Mouse (Mus musculus): ENCODE measurements at regions not wholly inside any gene's neighbourhood (a gene's known extent, or its start where the extent isn't known, plus 50 kb on each side); places are given as distances from the start of the nearest gene placed in this dataset.
A peak's percentile ranks its signal among the peaks of the same experiment; 100 is the strongest.

DNA sequence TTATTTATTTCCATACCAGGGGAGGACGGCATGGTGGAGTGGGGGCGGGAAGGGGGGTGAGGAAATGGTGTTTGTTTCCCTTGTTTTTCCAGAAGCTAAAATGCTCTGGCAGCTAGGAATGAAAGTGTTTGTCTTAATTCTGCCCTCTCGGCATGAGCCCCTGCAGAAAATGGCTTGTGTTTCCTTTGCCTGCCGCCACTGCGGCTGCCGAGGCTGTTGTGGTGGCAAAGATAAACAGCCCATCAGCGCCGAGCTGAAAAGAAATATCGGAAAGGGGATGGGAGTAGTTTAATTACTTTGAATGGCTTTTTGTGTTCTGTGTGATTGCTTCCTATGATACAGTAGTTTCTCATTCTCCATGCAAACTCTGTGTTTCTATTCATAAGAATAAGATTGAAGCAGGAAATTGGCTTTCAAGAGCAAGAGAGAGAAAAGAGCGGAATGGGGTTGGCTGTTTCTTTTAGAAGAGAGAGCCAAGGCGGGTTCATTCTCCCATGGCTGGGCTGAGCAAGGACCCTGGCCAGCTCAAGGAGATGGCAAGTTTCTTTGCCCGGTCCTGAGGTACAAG is 2512.2 kb upstream of the 5930422O12Rik start:
- Histone ChIP-seq H3K9ac (ENCODE audit: low read depth, low read length) (no peak overlapping the region), H3K4me1 (ENCODE audit: control insufficient read depth, insufficient read depth, low read length) (no peaks in the 10 kb centered on the region), H3K79me2 (ENCODE audit: control insufficient read depth, insufficient read depth, low read length) (no peaks in the 10 kb centered on the region), H3K27ac (replicated peaks; ENCODE audit: insufficient read depth, low read depth, low read length) (no peak overlapping the region), H3K4me3 (ENCODE audit: insufficient read depth, low read depth, low read length) (no peak overlapping the region), H3K27me3 (ENCODE audit: control insufficient read depth, insufficient read depth, low read length) (0 out of 2 replicates have a peak, but pooled peaks cover 3% of the 10 kb centered on the region), H3K36me3 (ENCODE audit: control insufficient read depth, insufficient read depth, low read length) (no peaks in the 10 kb centered on the region)
- DNase-seq (ENCODE audit: extremely low read depth, low read depth, low spot score) = no peak
- 10% methylated on average over 12 of the region's 12 CpGs for WGBS
- TF ChIP-seq CTCF (IDR thresholded peaks at IDR 0.05; ENCODE audit: low read depth, low read length) (no peak), POLR2A (IDR thresholded peaks at IDR 0.05; ENCODE audit: extremely low read depth, insufficient read depth, low read length) (no peak)

DNA sequence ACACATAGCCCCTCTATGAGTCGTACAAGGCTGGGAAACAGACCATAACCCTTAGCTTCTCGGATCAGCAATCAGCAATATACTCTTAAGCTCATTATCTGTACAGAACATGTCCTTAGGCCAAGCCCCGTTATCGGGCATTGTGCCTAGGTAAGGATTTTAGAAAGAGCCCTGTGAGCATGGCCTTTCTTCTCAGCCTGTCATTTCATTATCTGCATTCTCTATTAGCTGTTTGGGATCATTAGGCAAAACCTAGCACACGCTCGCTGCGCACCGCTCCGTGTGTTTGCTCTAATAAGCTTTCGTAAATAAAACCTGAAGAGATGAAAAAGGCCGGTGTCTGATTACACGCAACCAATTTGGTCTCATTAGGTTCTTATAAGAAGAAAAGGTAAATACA is 2507.1 kb upstream of the 5930422O12Rik start:
- no peak overlapping the region for H3K27ac ChIP-seq (replicated peaks; ENCODE audit: insufficient read depth, low read depth, low read length)
- H3K4me1 ChIP-seq (ENCODE audit: control insufficient read depth, insufficient read depth, low read length) = no peaks in the 10 kb centered on the region
- H3K36me3 ChIP-seq (ENCODE audit: control insufficient read depth, insufficient read depth, low read length) = no peaks in the 10 kb centered on the region
- TF ChIP-seq POLR2A (IDR thresholded peaks at IDR 0.05; ENCODE audit: extremely low read depth, insufficient read depth, low read length) (no peak), CTCF (IDR thresholded peaks at IDR 0.05; ENCODE audit: low read depth, low read length) (no peak)
- 81% methylated on average over 12 of the region's 12 CpGs for WGBS
- H3K4me3 ChIP-seq (ENCODE audit: insufficient read depth, low read depth, low read length) = no peak overlapping the region
- H3K27me3 ChIP-seq (ENCODE audit: control insufficient read depth, insufficient read depth, low read length) = no peaks in the 10 kb centered on the region
- no peak for DNase-seq (ENCODE audit: extremely low read depth, low read depth, low spot score)
- H3K9ac ChIP-seq (ENCODE audit: low read depth, low read length) = no peak overlapping the region
- H3K79me2 ChIP-seq (ENCODE audit: control insufficient read depth, insufficient read depth, low read length) = no peaks in the 10 kb centered on the region

DNA sequence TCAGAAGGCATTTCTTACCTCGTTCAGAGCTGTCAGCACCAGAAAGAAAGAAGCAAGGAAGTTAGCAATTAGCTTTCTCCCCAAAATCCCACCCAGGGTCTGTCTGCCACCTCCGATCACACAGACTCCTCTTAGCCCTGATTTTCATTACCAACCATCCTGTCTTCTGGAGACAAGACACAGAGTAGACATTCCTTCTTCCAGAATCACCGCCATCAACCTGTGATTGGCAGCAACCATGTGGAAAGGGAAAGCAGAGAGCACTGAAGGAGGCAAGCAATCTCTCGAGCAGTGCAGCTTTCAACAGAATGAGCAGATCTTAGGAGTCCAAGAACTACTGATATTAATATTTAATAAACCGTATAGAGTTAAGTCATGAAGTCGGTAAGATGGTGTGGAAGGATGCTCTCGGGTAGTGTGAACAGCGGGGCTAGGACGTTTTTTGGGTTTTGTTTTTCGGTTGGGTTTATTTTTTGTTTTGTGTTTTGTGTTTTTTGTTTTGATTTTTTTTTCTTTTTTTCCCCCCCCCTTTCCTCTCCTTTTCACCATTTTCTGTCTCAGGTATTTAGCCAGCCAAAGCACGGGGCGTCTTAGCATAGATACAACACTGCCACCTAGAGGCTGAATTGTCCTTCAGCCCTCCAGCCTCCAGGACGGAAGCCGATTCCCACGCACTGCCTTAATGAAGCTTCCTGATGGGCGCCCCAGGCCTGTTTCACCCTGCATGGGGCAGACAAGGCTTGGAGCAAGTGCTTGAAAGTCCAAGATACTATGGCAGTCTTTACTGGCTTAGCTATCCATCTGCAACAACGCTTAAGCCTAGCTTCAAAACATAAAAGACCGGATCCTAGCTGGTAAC is 2505.0 kb upstream of the 5930422O12Rik start:
- WGBS = 42% methylated on average over 18 of the region's 18 CpGs
- Histone ChIP-seq H3K27me3 (ENCODE audit: control insufficient read depth, insufficient read depth, low read length) (no peaks in the 10 kb centered on the region), H3K9ac (ENCODE audit: low read depth, low read length) (no peak overlapping the region), H3K4me3 (ENCODE audit: insufficient read depth, low read depth, low read length) (no peak overlapping the region), H3K27ac (replicated peaks; ENCODE audit: insufficient read depth, low read depth, low read length) (no peak overlapping the region), H3K4me1 (ENCODE audit: control insufficient read depth, insufficient read depth, low read length) (no peaks in the 10 kb centered on the region), H3K36me3 (ENCODE audit: control insufficient read depth, insufficient read depth, low read length) (no peaks in the 10 kb centered on the region), H3K79me2 (ENCODE audit: control insufficient read depth, insufficient read depth, low read length) (no peaks in the 10 kb centered on the region)
- TF ChIP-seq CTCF (IDR thresholded peaks at IDR 0.05; ENCODE audit: low read depth, low read length) = peak; percentile 78
- TF ChIP-seq POLR2A (IDR thresholded peaks at IDR 0.05; ENCODE audit: extremely low read depth, insufficient read depth, low read length) = no peak
- peak; percentile 34 for DNase-seq (ENCODE audit: extremely low read depth, low read depth, low spot score)

DNA sequence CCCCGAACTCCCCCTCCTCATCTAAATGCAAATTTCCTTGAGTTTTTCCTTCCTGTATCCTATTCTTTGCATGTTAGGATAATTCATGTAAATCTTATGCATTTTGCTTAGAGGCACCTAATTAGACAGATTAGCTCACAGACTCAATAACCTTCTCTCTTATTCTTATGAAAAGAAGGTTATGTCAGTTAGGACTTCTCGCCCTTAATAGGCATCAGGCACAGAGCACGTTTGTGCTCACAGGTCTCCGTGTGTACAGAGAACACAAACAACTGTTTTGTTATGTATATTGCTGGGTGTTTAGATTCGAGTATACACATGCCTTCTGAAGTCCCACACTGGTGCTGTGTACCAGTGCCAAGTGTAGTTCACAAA is 2504.4 kb upstream of the 5930422O12Rik start:
- no peaks in the 10 kb centered on the region for H3K4me1 ChIP-seq (ENCODE audit: control insufficient read depth, insufficient read depth, low read length)
- H3K27ac ChIP-seq (replicated peaks; ENCODE audit: insufficient read depth, low read depth, low read length) = no peak overlapping the region
- H3K9ac ChIP-seq (ENCODE audit: low read depth, low read length) = no peak overlapping the region
- TF ChIP-seq POLR2A (IDR thresholded peaks at IDR 0.05; ENCODE audit: extremely low read depth, insufficient read depth, low read length) (no peak), CTCF (IDR thresholded peaks at IDR 0.05; ENCODE audit: low read depth, low read length) (no peak)
- no peak overlapping the region for H3K4me3 ChIP-seq (ENCODE audit: insufficient read depth, low read depth, low read length)
- no peaks in the 10 kb centered on the region for H3K27me3 ChIP-seq (ENCODE audit: control insufficient read depth, insufficient read depth, low read length)
- H3K79me2 ChIP-seq (ENCODE audit: control insufficient read depth, insufficient read depth, low read length) = no peaks in the 10 kb centered on the region
- WGBS = 38% methylated on average over 5 of the region's 5 CpGs
- no peaks in the 10 kb centered on the region for H3K36me3 ChIP-seq (ENCODE audit: control insufficient read depth, insufficient read depth, low read length)
- no peak for DNase-seq (ENCODE audit: extremely low read depth, low read depth, low spot score)

DNA sequence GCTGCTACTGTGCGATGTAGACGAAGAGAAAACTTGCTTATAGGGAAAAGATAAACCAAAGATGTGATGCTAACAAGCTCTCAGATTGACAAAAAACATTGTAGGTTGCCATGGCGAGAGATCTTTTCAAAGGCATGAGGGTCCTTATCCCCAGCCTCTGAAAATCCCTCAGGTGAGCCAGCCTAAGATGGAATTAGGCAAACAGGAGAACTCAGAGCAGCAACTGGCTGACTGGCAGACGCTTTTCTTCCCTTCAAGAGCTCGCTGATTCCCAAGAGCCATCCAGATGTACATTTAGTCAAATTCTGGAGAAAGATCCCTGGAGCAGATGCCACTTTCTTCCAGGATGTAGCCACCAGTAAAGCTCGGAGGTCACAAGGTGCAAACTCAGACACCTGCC is 2503.9 kb upstream of the 5930422O12Rik start:
- H3K27ac ChIP-seq (replicated peaks; ENCODE audit: insufficient read depth, low read depth, low read length) = no peak overlapping the region
- no peaks in the 10 kb centered on the region for H3K79me2 ChIP-seq (ENCODE audit: control insufficient read depth, insufficient read depth, low read length)
- DNase-seq (ENCODE audit: extremely low read depth, low read depth, low spot score) = no peak
- H3K36me3 ChIP-seq (ENCODE audit: control insufficient read depth, insufficient read depth, low read length) = no peaks in the 10 kb centered on the region
- 56% methylated on average over 6 of the region's 6 CpGs for WGBS
- TF ChIP-seq POLR2A (IDR thresholded peaks at IDR 0.05; ENCODE audit: extremely low read depth, insufficient read depth, low read length) (no peak), CTCF (IDR thresholded peaks at IDR 0.05; ENCODE audit: low read depth, low read length) (no peak)
- H3K4me3 ChIP-seq (ENCODE audit: insufficient read depth, low read depth, low read length) = no peak overlapping the region
- H3K9ac ChIP-seq (ENCODE audit: low read depth, low read length) = no peak overlapping the region
- H3K27me3 ChIP-seq (ENCODE audit: control insufficient read depth, insufficient read depth, low read length) = no peaks in the 10 kb centered on the region
- H3K4me1 ChIP-seq (ENCODE audit: control insufficient read depth, insufficient read depth, low read length) = no peaks in the 10 kb centered on the region
